Mouse (Mus musculus) gastrocnemius, postnatal 14 days (tissue): ENCODE results near the gene Wnt7b. TPM values are rescaled to one million over a fixed set of nuclear protein-coding genes. Genes with fewer than 3 reads are reported as not detected.

Experiments
- total RNA-seq, 2 experiments: library from RNA; stranded (reverse); gene quantifications; 2 replicates each; pipeline ENCODE4 v1.2.3; 2021

The Wnt7b gene
- total RNA-seq, 2 experiments from 2014 or later = 0.09 to 0.12 TPM

Other genes starting within 250 kb of the Wnt7b start
- 10 to 100 TPM; 47.7 to 49.8 TPM for gene Atxn10, start 246.2 kb downstream of the Wnt7b start, total RNA-seq
- not detected for gene 7530416G11Rik, start 79.2 kb downstream of the Wnt7b start, total RNA-seq
- 10 to 100 TPM in 1 of 2 experiments, 1 to 10 TPM in 1; 6.3 to 16.3 TPM for gene Ppara, start 152.5 kb upstream of the Wnt7b start, total RNA-seq
- gene Cdpf1, start 229.2 kb upstream of the Wnt7b start, total RNA-seq = 10 to 100 TPM; 30.6 to 32.4 TPM
- under 1 TPM; 0.23 to 0.31 TPM for gene Pkdrej, start 239.3 kb upstream of the Wnt7b start, total RNA-seq
- 1 to 10 TPM; 4.4 to 5.1 TPM for gene Ttc38, start 249.8 kb upstream of the Wnt7b start, total RNA-seq